8 mouse cellular contexts compared by ENCODE assay signal in the genomic region with DNA sequence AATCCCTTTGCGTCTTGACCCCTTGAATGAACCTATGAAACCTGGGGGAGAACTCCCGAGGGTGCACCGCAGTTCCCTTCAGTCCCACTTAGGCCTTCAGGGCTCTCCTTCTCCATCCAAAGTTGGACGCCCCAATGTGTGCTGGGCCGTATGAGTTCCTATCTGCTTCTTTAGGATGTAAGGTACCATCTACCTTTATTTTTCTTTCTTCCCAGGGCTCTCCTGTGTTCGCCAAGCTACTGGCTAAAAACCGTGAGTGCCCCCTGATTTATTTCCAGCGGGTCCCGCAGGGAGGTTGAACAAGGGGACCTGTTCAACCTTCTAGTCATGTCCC. TPM values are rescaled to one million over a fixed set of nuclear protein-coding genes. Genes with fewer than 3 reads are reported as not detected.
DNase-seq lines count a peak whose midpoint lies in the region; ATAC-seq lines count a peak whose summit lies in the region.

No protein-coding gene starts in this region.

- H3K36me3 ChIP-seq in kidney, embryonic 15.5 days: no peaks in the 10 kb centered on the region
- H3K36me3 ChIP-seq in embryonic facial prominence, embryonic 13.5 days: no peaks in the 10 kb centered on the region
- peaks cover 2% of the 10 kb centered on the region; the same call in 1 of the 2 replicates for H3K36me3 ChIP-seq in intestine, embryonic 16.5 days (ENCODE audit: control insufficient read depth, insufficient read depth, low read length)
- no peaks in the 10 kb centered on the region for H3K36me3 ChIP-seq in neural tube, embryonic 12.5 days

- ATAC-seq in kidney, embryonic 15.5 days (replicated peaks; ENCODE audit: low FRiP score): no peak
- no peak for ATAC-seq in embryonic facial prominence, embryonic 13.5 days (ENCODE audit: insufficient number of reproducible peaks, insufficient read depth, low FRiP score, low TSS enrichment, low read depth)
- ATAC-seq in intestine, embryonic 16.5 days: no peak
- ATAC-seq in neural tube, embryonic 12.5 days (ENCODE audit: low FRiP score, low read depth): no peak; the same call in 1 of the 2 replicates

- peak overlapping the region; percentile 70; the same call in 1 of the 2 replicates for H3K9ac ChIP-seq in kidney, embryonic 15.5 days
- H3K9ac ChIP-seq in embryonic facial prominence, embryonic 13.5 days: peak overlapping the region; percentile 79
- H3K9ac ChIP-seq in intestine, embryonic 16.5 days (ENCODE audit: low read depth, low read length): peak overlapping the region; percentile 76
- peak overlapping the region; percentile 62 for H3K9ac ChIP-seq in neural tube, embryonic 12.5 days

- DNase-seq in kidney, postnatal 14 days: no peak
- no peak for DNase-seq in urinary bladder, postnatal 36 days (ENCODE audit: low spot score in 2 of 2)
- DNase-seq in MN1 (ENCODE audit: low spot score): no peak
- DNase-seq in lung, postnatal 25 days (ENCODE audit: low spot score): no peak

- H3K4me1 ChIP-seq in kidney, embryonic 15.5 days: peaks cover 29% of the 10 kb centered on the region
- peaks cover 16% of the 10 kb centered on the region for H3K4me1 ChIP-seq in embryonic facial prominence, embryonic 13.5 days
- peaks cover 13% of the 10 kb centered on the region for H3K4me1 ChIP-seq in intestine, embryonic 16.5 days (ENCODE audit: control insufficient read depth, insufficient read depth, low read length)
- peaks cover 22% of the 10 kb centered on the region for H3K4me1 ChIP-seq in neural tube, embryonic 12.5 days

- H3K4me2 ChIP-seq in kidney, embryonic 15.5 days: peak overlapping the region; percentile 86
- H3K4me2 ChIP-seq in embryonic facial prominence, embryonic 13.5 days: peak overlapping the region; percentile 86
- H3K4me2 ChIP-seq in intestine, embryonic 16.5 days (ENCODE audit: low read depth, low read length): peak overlapping the region; percentile 89
- H3K4me2 ChIP-seq in neural tube, embryonic 12.5 days (replicated peaks): peak overlapping the region; percentile 83

- H3K4me3 ChIP-seq in kidney, embryonic 15.5 days (replicated peaks): peak overlapping the region; percentile 64
- peak overlapping the region; percentile 64 for H3K4me3 ChIP-seq in embryonic facial prominence, embryonic 13.5 days
- peak overlapping the region; percentile 68 for H3K4me3 ChIP-seq in intestine, embryonic 16.5 days (ENCODE audit: low read length)
- H3K4me3 ChIP-seq in neural tube, embryonic 12.5 days: peak overlapping the region; percentile 49

- H3K9me3 ChIP-seq in kidney, embryonic 15.5 days (replicated peaks): no peaks in the 10 kb centered on the region
- H3K9me3 ChIP-seq in embryonic facial prominence, embryonic 13.5 days: no peaks in the 10 kb centered on the region
- H3K9me3 ChIP-seq in intestine, embryonic 16.5 days (ENCODE audit: control insufficient read depth, low read length): no peaks in the 10 kb centered on the region
- H3K9me3 ChIP-seq in neural tube, embryonic 12.5 days: no peaks in the 10 kb centered on the region

- H3K27ac ChIP-seq in kidney, embryonic 15.5 days: no peak overlapping the region
- H3K27ac ChIP-seq in embryonic facial prominence, embryonic 13.5 days: no peak overlapping the region
- no peak overlapping the region for H3K27ac ChIP-seq in intestine, embryonic 16.5 days (ENCODE audit: low read length)
- no peak overlapping the region for H3K27ac ChIP-seq in neural tube, embryonic 12.5 days

- 8% methylated on average over 9 of the region's 9 CpGs for WGBS in kidney, embryonic 15.5 days
- 8% methylated on average over 9 of the region's 9 CpGs for WGBS in embryonic facial prominence, embryonic 13.5 days
- WGBS in intestine, embryonic 16.5 days: 14% methylated on average over 9 of the region's 9 CpGs
- WGBS in neural tube, embryonic 12.5 days: 3% methylated on average over 9 of the region's 9 CpGs

- no peaks in the 10 kb centered on the region for H3K27me3 ChIP-seq in kidney, embryonic 15.5 days
- no peaks in the 10 kb centered on the region for H3K27me3 ChIP-seq in embryonic facial prominence, embryonic 13.5 days
- no peaks in the 10 kb centered on the region for H3K27me3 ChIP-seq in intestine, embryonic 16.5 days (replicated peaks; ENCODE audit: control insufficient read depth, insufficient read depth, low read length)
- H3K27me3 ChIP-seq in neural tube, embryonic 12.5 days (replicated peaks): no peaks in the 10 kb centered on the region

RNA-seq across cellular contexts. Expression of gene Tnfsf9, which starts 0.9 kb away (rescaled TPM):
- 10.2 and 10.4 TPM in 2 replicates for polyA plus RNA-seq in kidney, embryonic 15.5 days (2015; fragmentation: Nextera tagmentation; extraction: Ambion mirVana)
- polyA plus RNA-seq in embryonic facial prominence, embryonic 13.5 days (2015; fragmentation: Nextera tagmentation; extraction: Ambion mirVana): 7.9 and 8.2 TPM in 2 replicates
- 6.0 and 6.2 TPM in 2 replicates for polyA plus RNA-seq in intestine, embryonic 16.5 days (2015; fragmentation: Nextera tagmentation; extraction: Ambion mirVana)
- 5.8 TPM in 2 replicates for polyA plus RNA-seq in neural tube, embryonic 12.5 days (2016; fragmentation: Nextera tagmentation; extraction: Ambion mirVana)

RNA-seq across cellular contexts. Expression of gene Tubb4a, which starts 18.4 kb away (rescaled TPM):
- polyA plus RNA-seq in kidney, embryonic 15.5 days (2015; fragmentation: Nextera tagmentation; extraction: Ambion mirVana): 23.6 and 29.4 TPM in 2 replicates
- polyA plus RNA-seq in embryonic facial prominence, embryonic 13.5 days (2015; fragmentation: Nextera tagmentation; extraction: Ambion mirVana): 9.4 and 10.3 TPM in 2 replicates
- 20.3 and 22.6 TPM in 2 replicates for polyA plus RNA-seq in intestine, embryonic 16.5 days (2015; fragmentation: Nextera tagmentation; extraction: Ambion mirVana)
- 228 and 271 TPM in 2 replicates for polyA plus RNA-seq in neural tube, embryonic 12.5 days (2016; fragmentation: Nextera tagmentation; extraction: Ambion mirVana)

RNA-seq across cellular contexts. Expression of gene Dennd1c, which starts 27.7 kb away (rescaled TPM):
- polyA plus RNA-seq in kidney, embryonic 15.5 days (2015; fragmentation: Nextera tagmentation; extraction: Ambion mirVana): 4.7 and 6.0 TPM in 2 replicates
- 1.6 and 2.4 TPM in 2 replicates for polyA plus RNA-seq in embryonic facial prominence, embryonic 13.5 days (2015; fragmentation: Nextera tagmentation; extraction: Ambion mirVana)
- 7.4 and 8.1 TPM in 2 replicates for polyA plus RNA-seq in intestine, embryonic 16.5 days (2015; fragmentation: Nextera tagmentation; extraction: Ambion mirVana)
- polyA plus RNA-seq in neural tube, embryonic 12.5 days (2016; fragmentation: Nextera tagmentation; extraction: Ambion mirVana): 4.3 and 4.5 TPM in 2 replicates

RNA-seq across cellular contexts. Expression of gene Cd70, which starts 43.6 kb away (rescaled TPM):
- polyA plus RNA-seq in kidney, embryonic 15.5 days (2015; fragmentation: Nextera tagmentation; extraction: Ambion mirVana): 0.38 TPM in 1 of 2 replicates, not detected in the other
- polyA plus RNA-seq in embryonic facial prominence, embryonic 13.5 days (2015; fragmentation: Nextera tagmentation; extraction: Ambion mirVana): not detected in 2 replicates
- polyA plus RNA-seq in intestine, embryonic 16.5 days (2015; fragmentation: Nextera tagmentation; extraction: Ambion mirVana): not detected in 2 replicates
- polyA plus RNA-seq in neural tube, embryonic 12.5 days (2016; fragmentation: Nextera tagmentation; extraction: Ambion mirVana): 0.24 TPM in 1 of 2 replicates, not detected in the other

RNA-seq across cellular contexts. Expression of gene Slc25a23, which starts 46.3 kb away (rescaled TPM):
- polyA plus RNA-seq in kidney, embryonic 15.5 days (2015; fragmentation: Nextera tagmentation; extraction: Ambion mirVana): 11.4 and 12.9 TPM in 2 replicates
- polyA plus RNA-seq in embryonic facial prominence, embryonic 13.5 days (2015; fragmentation: Nextera tagmentation; extraction: Ambion mirVana): 9.1 TPM in 2 replicates
- 5.7 and 6.7 TPM in 2 replicates for polyA plus RNA-seq in intestine, embryonic 16.5 days (2015; fragmentation: Nextera tagmentation; extraction: Ambion mirVana)
- polyA plus RNA-seq in neural tube, embryonic 12.5 days (2016; fragmentation: Nextera tagmentation; extraction: Ambion mirVana): 19.4 and 19.9 TPM in 2 replicates
